Mouse (Mus musculus) heart, postnatal 0 days (tissue): ENCODE data around the gene Apoa5. TPM values are rescaled to one million over a fixed set of nuclear protein-coding genes. Genes with fewer than 3 reads are reported as not detected.

Experiments
- ATAC-seq: fragments of 200-750 bp; cut with Nextera tagmentation; 2 replicates; pipeline ENCODE4 v1.8.0; 2017; ENCODE audit warnings: low read depth, moderate number of reproducible peaks, moderate library complexity; ENCODE audit not compliant: insufficient read depth
- DNase-seq: peaks from one replicate; pipeline ENCODE4 v3.0.0-alpha.2; 2016; ENCODE audit warnings: low spot score
- H3K27ac ChIP-seq: fragments of 300-500 bp; sonication (generic); 2 replicates; pipeline ENCODE4 v1.5.1; 2014; ENCODE audit warnings: low read depth, mild to moderate bottlenecking
- H3K27me3 ChIP-seq: fragments of 300-500 bp; sonication (generic); 2 replicates; pipeline ENCODE4 v1.6.1; 2014; ENCODE audit warnings: low read length, mixed read lengths; ENCODE audit not compliant: control insufficient read depth, insufficient read depth
- H3K36me3 ChIP-seq: fragments of 300-500 bp; sonication (generic); replicated peaks from 2 replicates; pipeline ENCODE4 v1.6.1; 2014; ENCODE audit warnings: low read length, mixed read lengths; ENCODE audit not compliant: control insufficient read depth, insufficient read depth
- H3K4me1 ChIP-seq: fragments of 300-500 bp; sonication (generic); 2 replicates; pipeline ENCODE4 v1.6.1; 2014; ENCODE audit warnings: antibody characterized with exemption; ENCODE audit not compliant: control insufficient read depth, insufficient read depth
- H3K4me2 ChIP-seq: fragments of 300-500 bp; sonication (generic); 2 replicates; pipeline ENCODE4 v1.6.1; 2014; ENCODE audit warnings: low read depth, mild to moderate bottlenecking, low read length, moderate library complexity
- H3K4me3 ChIP-seq: fragments of 300-500 bp; sonication (generic); 2 replicates; pipeline ENCODE4 v1.5.1; 2014; ENCODE audit warnings: low read depth, low read length
- H3K9ac ChIP-seq: fragments of 300-500 bp; sonication (generic); replicated peaks from 2 replicates; pipeline ENCODE4 v1.6.1; 2014; ENCODE audit warnings: low read depth, low read length, mixed read lengths
- H3K9me3 ChIP-seq: fragments of 300-500 bp; sonication (generic); replicated peaks from 2 replicates; pipeline ENCODE4 v1.6.1; 2016; ENCODE audit warnings: low read length; ENCODE audit not compliant: control insufficient read depth
- CTCF ChIP-seq: IDR thresholded peaks from 2 replicates; pipeline ENCODE4 v1.5.1; 2016; ENCODE audit warnings: antibody characterized with exemption, control low read depth, low read depth
- EP300 ChIP-seq: IDR thresholded peaks from 2 replicates; pipeline ENCODE4 v1.6.1; 2016; ENCODE audit warnings: antibody characterized with exemption, low read depth
- WGBS: fragments of 180-500 bp; shearing (Covaris S2); extraction: QIAGEN DNeasy Blood & Tissue Kit; methylation state at CpG from one replicate; pipeline ENCODE4 v1.1.7; 2014; 5-methylcytosine and 5-hydroxymethylcytosine counted together
- polyA plus RNA-seq: library from polyadenylated mRNA; unstranded; fragments of >200 nt; fragmentation: Nextera tagmentation; extraction: Ambion mirVana; gene quantifications from 2 replicates; pipeline ENCODE4 v1.2.1, GENCODE M21; 2015
- total RNA-seq: library from RNA; depleted of rRNA; stranded (reverse); fragments of >200 nt; gene quantifications from 2 replicates; pipeline ENCODE4 v1.2.3, GENCODE M21; 2014; ENCODE audit warnings: low replicate concordance

The Apoa5 gene
- total and polyA plus RNA-seq, 2 experiments from 2014 or later: 0.80 TPM; not detected in 1

- ATAC-seq (no peak), DNase-seq (no peak)
- H3K36me3 ChIP-seq: no peaks in the 10 kb centered on the region
- TF ChIP-seq CTCF: no peak
- no peak for TF ChIP-seq EP300
- no peak overlapping the region for H3K4me3 ChIP-seq
- peaks cover 1% of the 10 kb centered on the region; the same call in 1 of the 2 replicates for H3K4me1 ChIP-seq
- H3K4me2 ChIP-seq: no peak overlapping the region
- no peak overlapping the region for H3K27ac ChIP-seq
- no peaks in the 10 kb centered on the region for H3K9me3 ChIP-seq
- WGBS: 59% methylated on average over 4 of the region's 4 CpGs
- H3K9ac ChIP-seq: no peak overlapping the region
- peaks cover 12% of the 10 kb centered on the region; the same call in 1 of the 2 replicates for H3K27me3 ChIP-seq
Observed at GRCm38 (mm10) chr9:46235649-46236048, 32.8 kb upstream of the Apoa5 start.

GRCm38 (mm10) chr9:46238850-46239249 lies 29.6 kb upstream of the Apoa5 start:
- ATAC-seq (no peak), DNase-seq (no peak)
- peaks cover 7% of the 10 kb centered on the region; the same call in 1 of the 2 replicates for H3K4me1 ChIP-seq
- no peaks in the 10 kb centered on the region for H3K9me3 ChIP-seq
- H3K4me3 ChIP-seq: no peak overlapping the region
- no peak overlapping the region for H3K9ac ChIP-seq
- no peak for TF ChIP-seq EP300
- no peak for TF ChIP-seq CTCF
- no peak overlapping the region for H3K4me2 ChIP-seq
- no peak overlapping the region for H3K27ac ChIP-seq
- H3K27me3 ChIP-seq: 0 out of 2 replicates have a peak, but pooled peaks cover 6% of the 10 kb centered on the region
- no peaks in the 10 kb centered on the region for H3K36me3 ChIP-seq
- WGBS: 87% methylated on average over 7 of the region's 7 CpGs

- WGBS: 60% methylated on average over 7 of the region's 7 CpGs
- TF ChIP-seq CTCF (no peak), EP300 (no peak)
- no peak within 1 kb of the TSS for H3K9ac ChIP-seq
Observed at GRCm38 (mm10) chr9:46240526-46241153, 27.8 kb upstream of the Apoa5 start, which contains the start of gene Apoa4. TSS of gene Apoa4 (plus strand) at chr9:46240696.

GRCm38 (mm10) chr9:46241818-46242217 lies 26.6 kb upstream of the Apoa5 start:
- TF ChIP-seq CTCF (no peak), EP300 (no peak)
- no peak for DNase-seq
- H3K27me3 ChIP-seq: 0 out of 2 replicates have a peak, but pooled peaks cover 6% of the 10 kb centered on the region
- H3K9ac ChIP-seq: no peak overlapping the region
- 62% methylated on average over 2 of the region's 2 CpGs for WGBS
- no peaks in the 10 kb centered on the region for H3K36me3 ChIP-seq
- no peaks in the 10 kb centered on the region for H3K9me3 ChIP-seq
- H3K4me1 ChIP-seq: peaks cover 7% of the 10 kb centered on the region; the same call in 1 of the 2 replicates
- H3K27ac ChIP-seq: no peak overlapping the region
- no peak overlapping the region for H3K4me2 ChIP-seq
- H3K4me3 ChIP-seq: no peak overlapping the region
- no peak for ATAC-seq

More at GRCm38 (mm10) chr9:46240526-46241153, 27.8 kb upstream of the Apoa5 start, which contains the start of gene Apoa4:
- Histone ChIP-seq H3K27ac (no peak within 1 kb of the TSS), H3K4me2 (no peak within 1 kb of the TSS), H3K4me3 (no peak within 1 kb of the TSS), H3K27me3 (0 out of 2 replicates have a peak, but pooled peaks cover 6% of the 10 kb centered on the region), H3K4me1 (peaks cover 7% of the 10 kb centered on the region; the same call in 1 of the 2 replicates), H3K36me3 (no peaks in the 10 kb centered on the region), H3K9me3 (no peaks in the 10 kb centered on the region)
- ATAC-seq (no peak), DNase-seq (no peak)

GRCm38 (mm10) chr9:46243122-46243521 lies 25.3 kb upstream of the Apoa5 start:
- H3K4me3 ChIP-seq: no peak overlapping the region
- peaks cover 7% of the 10 kb centered on the region; the same call in 1 of the 2 replicates for H3K4me1 ChIP-seq
- H3K9ac ChIP-seq: no peak overlapping the region

More at GRCm38 (mm10) chr9:46243122-46243521, 25.3 kb upstream of the Apoa5 start:
- DNase-seq: no peak
- ATAC-seq: no peak
- H3K36me3 ChIP-seq: no peaks in the 10 kb centered on the region
- no peak overlapping the region for H3K4me2 ChIP-seq
- H3K9me3 ChIP-seq: no peaks in the 10 kb centered on the region
- H3K27ac ChIP-seq: no peak overlapping the region
- 42% methylated on average over 4 of the region's 4 CpGs for WGBS
- TF ChIP-seq CTCF (no peak), EP300 (no peak)
- H3K27me3 ChIP-seq: 0 out of 2 replicates have a peak, but pooled peaks cover 6% of the 10 kb centered on the region
